Mouse (Mus musculus) layer of hippocampus, adult 2 months (tissue): ENCODE measurements around the gene Zfp710. TPM values are rescaled to one million over a fixed set of nuclear protein-coding genes. Genes with fewer than 3 reads are reported as not detected.
A peak's percentile ranks its signal among the peaks of the same experiment; 100 is the strongest.
"Not testable (repeated sequence)": the region's sequence is repeated elsewhere in the genome, so short reads cannot be mapped to it uniquely, and the experiment has no call there.

Experiments used
- DNase-seq, 2 experiments: peaks; one replicate each; pipeline ENCODE4 v3.0.0; 2022; ENCODE audit warnings: low spot score in 2 of 2
- H3K27ac ChIP-seq: fragments of 200-600 bp; 2 replicates; pipeline ENCODE4 v1.8.1; 2022
- H3K4me3 ChIP-seq: fragments of 200-600 bp; 2 replicates; pipeline ENCODE4 v1.8.1; 2022; ENCODE audit warnings: mild to moderate bottlenecking
- CTCF ChIP-seq: fragments of 200-600 bp; conservative IDR thresholded peaks from 2 replicates; pipeline ENCODE4 v1.8.1; 2022; ENCODE audit warnings: antibody characterized with exemption, mild to moderate bottlenecking, moderate library complexity
- total RNA-seq, 2 experiments: library from RNA; stranded (reverse); gene quantifications; 2 replicates each; pipeline ENCODE4 v1.2.3; 2021

Zfp710 gene
- total RNA-seq, 2 experiments from 2014 or later: 21.4 to 27.3 TPM

DNA sequence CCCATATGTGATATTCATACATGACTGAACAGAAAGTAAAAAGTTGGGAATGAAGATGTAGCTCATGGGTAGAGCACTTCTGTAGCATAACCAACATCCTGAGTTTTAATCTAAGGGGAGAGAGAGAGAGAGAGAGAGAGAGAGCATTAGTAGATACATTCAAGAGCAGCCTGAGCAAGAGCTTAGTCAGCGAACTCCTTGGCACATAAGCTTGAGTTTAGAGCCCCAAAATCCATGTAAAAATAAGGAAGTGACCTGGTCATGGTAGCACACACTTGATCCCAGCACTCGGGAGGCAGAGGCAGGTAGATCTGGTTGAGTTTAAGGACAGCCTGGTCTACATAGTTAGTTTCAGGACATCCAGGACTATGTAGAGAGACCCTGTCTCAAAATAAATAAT is 99.1 kb downstream of the Zfp710 start:
- no peak for DNase-seq
- TF ChIP-seq CTCF: no peak

DNA sequence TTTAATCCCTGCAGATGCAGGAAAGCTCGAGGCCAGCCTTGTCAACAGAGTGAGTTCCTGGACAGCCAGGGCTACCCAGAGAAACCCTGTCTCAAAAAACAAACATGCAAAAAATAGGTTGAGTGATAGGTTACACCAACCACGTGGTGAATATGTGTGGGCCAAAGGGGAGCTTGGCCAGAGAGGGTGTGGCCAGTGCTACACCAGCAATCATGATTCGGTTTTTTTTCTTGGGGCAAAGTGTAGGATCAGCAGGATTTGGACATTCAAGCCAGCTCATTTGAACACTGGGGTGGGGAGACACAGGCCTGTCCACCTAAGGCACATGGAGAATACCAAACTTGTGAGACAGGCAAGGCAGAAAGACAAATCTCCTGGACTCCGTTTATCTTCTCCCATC is 104.7 kb downstream of the Zfp710 start:
- TF ChIP-seq CTCF: no peak
- no peak overlapping the region for H3K4me3 ChIP-seq
- H3K27ac ChIP-seq: no peak overlapping the region
- DNase-seq: no peak

More for the DNA sequence above, 99.1 kb downstream of the Zfp710 start:
- no peak overlapping the region for H3K27ac ChIP-seq
- H3K4me3 ChIP-seq: no peak overlapping the region

- Histone ChIP-seq H3K27ac (no peak overlapping the region), H3K4me3 (no peak overlapping the region)
- TF ChIP-seq CTCF: no peak
- DNase-seq: no peak
These were observed 105.9 kb downstream of the Zfp710 start for GRCm38 (mm10) chr7:80130344-80131055.

GRCm38 (mm10) chr7:80131315-80131714 is 106.7 kb downstream of the Zfp710 start:
- DNase-seq, H3K27ac ChIP-seq, H3K4me3 ChIP-seq: not testable (repeated sequence)
- peak; percentile 65 for TF ChIP-seq CTCF

- peak in 1 of 2 experiments; percentile 32 for DNase-seq
- Histone ChIP-seq H3K4me3 (no peak overlapping the region), H3K27ac (no peak overlapping the region)
- TF ChIP-seq CTCF: peak; percentile 83
These were observed 107.9 kb downstream of the Zfp710 start for GRCm38 (mm10) chr7:80132541-80132940.

- TF ChIP-seq CTCF: no peak
- Histone ChIP-seq H3K27ac (peak overlapping the region; percentile 82), H3K4me3 (no peak overlapping the region)
- DNase-seq: peak; percentile 75
These were observed 110.0 kb downstream of the Zfp710 start for GRCm38 (mm10) chr7:80134454-80135172.

- no peak for TF ChIP-seq CTCF
These were observed 110.5 kb downstream of the Zfp710 start for GRCm38 (mm10) chr7:80135173-80135532.

DNA sequence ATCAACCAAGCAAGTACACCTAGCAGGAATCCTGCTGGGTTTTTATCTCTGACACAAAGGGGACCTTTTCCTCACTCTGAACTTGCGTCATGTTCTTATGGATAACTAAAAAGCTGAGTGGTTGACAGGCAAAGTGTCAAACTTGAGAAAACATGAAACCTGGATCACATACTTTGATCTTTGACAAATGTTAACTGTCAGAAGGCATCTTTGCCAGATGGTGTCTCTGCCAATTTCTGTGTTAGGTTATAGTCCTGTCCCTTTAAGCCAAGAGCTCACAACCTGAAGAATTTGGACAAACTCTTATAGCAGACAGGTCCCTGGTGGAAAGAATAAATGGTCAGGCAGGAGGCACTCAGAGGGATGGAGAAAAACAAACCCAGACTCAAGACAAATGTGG is 113.8 kb downstream of the Zfp710 start:
- no peak for TF ChIP-seq CTCF
- no peak overlapping the region for H3K27ac ChIP-seq
- DNase-seq: no peak
- no peak overlapping the region for H3K4me3 ChIP-seq

More at GRCm38 (mm10) chr7:80135173-80135532, 110.5 kb downstream of the Zfp710 start:
- DNase-seq: no peak
- Histone ChIP-seq H3K27ac (peak overlapping the region; percentile 82), H3K4me3 (no peak overlapping the region)

GRCm38 (mm10) chr7:80140815-80141214 is 116.2 kb downstream of the Zfp710 start:
- Histone ChIP-seq H3K27ac (no peak overlapping the region; the same call in 1 of the 2 replicates), H3K4me3 (no peak overlapping the region)
- peak; percentile 64 to 70 for DNase-seq
- TF ChIP-seq CTCF: peak; percentile 82

Other genes starting within 250 kb of the Zfp710 start
- under 1 TPM in 1 of 2 experiments, not detected in 1; 0.64 TPM for gene Mesp1, start 231.0 kb upstream of the Zfp710 start, total RNA-seq
- gene Mesp2, start 214.1 kb upstream of the Zfp710 start, total RNA-seq: 1 to 10 TPM; 1.4 to 2.1 TPM
- gene Anpep, start 163.8 kb upstream of the Zfp710 start, total RNA-seq: 1 to 10 TPM; 3.3 to 4.7 TPM
- 10 to 100 TPM; 47.4 to 49.8 TPM for gene Ap3s2, start 104.2 kb upstream of the Zfp710 start, total RNA-seq
- gene Arpin, start 89.5 kb upstream of the Zfp710 start, total RNA-seq: 10 to 100 TPM; 13.4 TPM
- 10 to 100 TPM; 63.8 to 69.8 TPM for gene Idh2, start 90.6 kb downstream of the Zfp710 start, total RNA-seq
- gene Sema4b, start 162.0 kb downstream of the Zfp710 start, total RNA-seq: 10 to 100 TPM; 25.7 to 27.5 TPM
- gene Cib1, start 208.0 kb downstream of the Zfp710 start, total RNA-seq: 10 to 100 TPM; 23.6 to 25.0 TPM
- gene Gdpgp1, start 208.1 kb downstream of the Zfp710 start, total RNA-seq: 1 to 10 TPM; 6.1 to 6.8 TPM
- gene Ttll13, start 221.6 kb downstream of the Zfp710 start, total RNA-seq: 1 to 10 TPM; 1.4 to 3.3 TPM
- gene Ngrn, start 236.4 kb downstream of the Zfp710 start, total RNA-seq: 10 to 100 TPM; 38.5 to 42.2 TPM
- 10 to 100 TPM; 22.9 to 24.7 TPM for gene Vps33b, start 244.8 kb downstream of the Zfp710 start, total RNA-seq